ENCODE assay signal across 27 mouse cellular contexts in genomic region chr9:50796776-50797175, GRCm38 (mm10). TPM values are rescaled to one million over a fixed set of nuclear protein-coding genes. Genes with fewer than 3 reads are reported as not detected.
DNase-seq lines count a peak whose midpoint lies in the region; ATAC-seq and TF ChIP-seq lines count a peak whose summit lies in the region.
"Had no signal": no experiment of that assay in that cellular context is flagged by ENCODE, and none has a peak within 500 bp of the region (broad histone marks: within the 10 kb centered on the region; RNA-seq: fewer than 3 reads in every experiment).

No protein-coding gene starts in this region.

- peak; percentile 36 for DNase-seq in gastrocnemius, adult 2 months
- no peak for DNase-seq in gastrocnemius, postnatal 4 days (ENCODE audit: low spot score in 2 of 2)
- peak; percentile 30 to 31 for DNase-seq in kidney, adult 8-10 months
- DNase-seq in kidney, postnatal 10 days: no peak
- peak; percentile 94 for DNase-seq in liver, adult 2 months (ENCODE audit: extremely low read depth, low read depth, low spot score)
- DNase-seq in liver, embryonic 11.5 days (ENCODE audit: low spot score): no peak
- DNase-seq in hindbrain, embryonic 14.5 days (ENCODE audit: low spot score): no peak
- DNase-seq: cerebellum, adult 11 months; cerebellum, adult 2 months; cerebellum, adult 9-11 months; cerebellum, postnatal 25 days; forebrain, postnatal 0 days; gastrocnemius, postnatal 25 days; heart, adult 2 months; heart, postnatal 14 days; heart, postnatal 4 days had no signal

- H3K27ac ChIP-seq in gastrocnemius, adult 2 months: no peak overlapping the region
- peak overlapping the region; percentile 61 for H3K27ac ChIP-seq in liver, adult 2 months (replicated peaks; ENCODE audit: insufficient read depth, low read depth, low read length)
- H3K27ac ChIP-seq in liver, embryonic 11.5 days (ENCODE audit: low read depth, low read length): no peak overlapping the region
- H3K27ac ChIP-seq in hindbrain, embryonic 14.5 days: no peak overlapping the region
- H3K27ac ChIP-seq: embryonic facial prominence, embryonic 12.5 days; embryonic facial prominence, embryonic 15.5 days; heart, adult 2 months; heart, embryonic 10.5 days; heart, embryonic 13.5 days; hindbrain, embryonic 15.5 days had no signal

- no peaks in the 10 kb centered on the region for H3K9me3 ChIP-seq in liver, embryonic 11.5 days (ENCODE audit: control insufficient read depth, low read length)
- no peaks in the 10 kb centered on the region for H3K9me3 ChIP-seq in hindbrain, embryonic 14.5 days (ENCODE audit: control insufficient read depth, low read length)
- H3K9me3 ChIP-seq: embryonic facial prominence, embryonic 12.5 days; embryonic facial prominence, embryonic 15.5 days; heart, embryonic 10.5 days; heart, embryonic 13.5 days; hindbrain, embryonic 15.5 days had no signal

- no peaks in the 10 kb centered on the region for H3K27me3 ChIP-seq in liver, adult 2 months (ENCODE audit: control insufficient read depth, insufficient read depth, low read length)
- H3K27me3 ChIP-seq in liver, embryonic 11.5 days (replicated peaks; ENCODE audit: control insufficient read depth, insufficient read depth, low read length): no peaks in the 10 kb centered on the region
- H3K27me3 ChIP-seq in hindbrain, embryonic 14.5 days (ENCODE audit: control insufficient read depth, insufficient read depth, low read length): no peaks in the 10 kb centered on the region
- H3K27me3 ChIP-seq: embryonic facial prominence, embryonic 12.5 days; embryonic facial prominence, embryonic 15.5 days; heart, embryonic 13.5 days; hindbrain, embryonic 15.5 days had no signal

- no peak overlapping the region for H3K9ac ChIP-seq in liver, adult 2 months (ENCODE audit: low read depth, low read length)
- no peak overlapping the region for H3K9ac ChIP-seq in liver, embryonic 11.5 days (ENCODE audit: low read depth, low read length)
- H3K9ac ChIP-seq in hindbrain, embryonic 14.5 days: no peak overlapping the region
- H3K9ac ChIP-seq: embryonic facial prominence, embryonic 12.5 days; embryonic facial prominence, embryonic 15.5 days; forebrain, postnatal 0 days; heart, embryonic 13.5 days; hindbrain, embryonic 15.5 days had no signal

- no peaks in the 10 kb centered on the region for H3K79me2 ChIP-seq in liver, adult 2 months (ENCODE audit: control insufficient read depth, insufficient read depth, low read length)

- no peak for TF ChIP-seq POLR2A in liver, adult 2 months (IDR thresholded peaks at IDR 0.05; ENCODE audit: extremely low read depth, insufficient read depth, low read length)

- H3K4me1 ChIP-seq in liver, adult 2 months (ENCODE audit: control insufficient read depth, insufficient read depth, low read length): peaks cover 13% of the 10 kb centered on the region
- H3K4me1 ChIP-seq in liver, embryonic 11.5 days (replicated peaks; ENCODE audit: control insufficient read depth, insufficient read depth, low read length): no peaks in the 10 kb centered on the region
- no peaks in the 10 kb centered on the region for H3K4me1 ChIP-seq in hindbrain, embryonic 14.5 days (replicated peaks; ENCODE audit: control insufficient read depth, insufficient read depth, low read length)
- H3K4me1 ChIP-seq: embryonic facial prominence, embryonic 12.5 days; embryonic facial prominence, embryonic 15.5 days; heart, embryonic 10.5 days; heart, embryonic 13.5 days; hindbrain, embryonic 15.5 days had no signal

- 75% methylated on average over 8 of the region's 8 CpGs for WGBS in liver, adult 2 months
- WGBS in liver, embryonic 11.5 days: 91% methylated on average over 8 of the region's 8 CpGs
- WGBS in hindbrain, embryonic 14.5 days: 92% methylated on average over 8 of the region's 8 CpGs

- no peak overlapping the region for H3K4me3 ChIP-seq in gastrocnemius, adult 2 months
- no peak overlapping the region for H3K4me3 ChIP-seq in liver, adult 2 months (ENCODE audit: insufficient read depth, low read depth, low read length)
- no peak overlapping the region for H3K4me3 ChIP-seq in liver, embryonic 11.5 days (ENCODE audit: low read depth, low read length)
- H3K4me3 ChIP-seq in hindbrain, embryonic 14.5 days (replicated peaks; ENCODE audit: low read length): no peak overlapping the region
- H3K4me3 ChIP-seq: embryonic facial prominence, embryonic 12.5 days; embryonic facial prominence, embryonic 15.5 days; heart, adult 2 months; heart, embryonic 10.5 days; heart, embryonic 13.5 days; hindbrain, embryonic 15.5 days had no signal

- no peak for TF ChIP-seq CTCF in gastrocnemius, adult 2 months (IDR thresholded peaks at IDR 0.05)
- TF ChIP-seq CTCF in liver, adult 2 months (IDR thresholded peaks at IDR 0.05; ENCODE audit: low read depth, low read length): no peak

- no peak for ATAC-seq in liver, embryonic 11.5 days (replicated peaks; ENCODE audit: low FRiP score)
- ATAC-seq in hindbrain, embryonic 14.5 days (ENCODE audit: low FRiP score): no peak
- ATAC-seq: CD4-positive, CD25-positive, alpha-beta regulatory T cell, adult 4 months; forebrain, embryonic 14.5 days; forebrain, postnatal 0 days had no signal

- H3K4me2 ChIP-seq in liver, embryonic 11.5 days: no peak overlapping the region
- H3K4me2 ChIP-seq in hindbrain, embryonic 14.5 days (replicated peaks): no peak overlapping the region
- H3K4me2 ChIP-seq: embryonic facial prominence, embryonic 12.5 days; embryonic facial prominence, embryonic 15.5 days; heart, embryonic 13.5 days; hindbrain, embryonic 15.5 days had no signal

- intact Hi-C loops in gastrocnemius, adult 2 months (cut with DNase I): no loop called here

- H3K36me3 ChIP-seq in liver, adult 2 months (ENCODE audit: control insufficient read depth, insufficient read depth, low read length): peaks cover 2% of the 10 kb centered on the region
- peaks cover 7% of the 10 kb centered on the region; the same call in 1 of the 2 replicates for H3K36me3 ChIP-seq in liver, embryonic 11.5 days (ENCODE audit: control insufficient read depth, insufficient read depth, low read length)
- peaks cover 88% of the 10 kb centered on the region for H3K36me3 ChIP-seq in hindbrain, embryonic 14.5 days (replicated peaks; ENCODE audit: control insufficient read depth, insufficient read depth)

RNA-seq across cellular contexts. Expression of gene 1110032A03Rik, which starts 21.5 kb away (rescaled TPM):
- 10 to 100 TPM; 10.4 to 11.2 TPM for total RNA-seq in gastrocnemius, adult 2 months (2021)
- 10 to 100 TPM; 15.9 to 16.9 TPM for total RNA-seq in gastrocnemius, postnatal 4 days (2021)
- total RNA-seq in liver, adult 2 months (2014; rRNA removed): 46.4 and 58.8 TPM in 2 replicates
- 41.1 and 43.2 TPM in 2 replicates for polyA plus RNA-seq in liver, adult 2 months (2012; rRNA removed)
- polyA plus RNA-seq in liver, embryonic 11.5 days (2014; fragmentation: Nextera tagmentation; extraction: Ambion mirVana): 16.2 and 17.5 TPM in 2 replicates
- polyA plus RNA-seq in hindbrain, embryonic 14.5 days (2014; fragmentation: Nextera tagmentation; extraction: Ambion mirVana): 55.0 and 62.7 TPM in 2 replicates

RNA-seq across cellular contexts. Expression of gene Alg9, which starts 22.0 kb away (rescaled TPM):
- total RNA-seq in gastrocnemius, adult 2 months (2021): 10 to 100 TPM in 1 of 2 experiments, 1 to 10 TPM in 1; 7.8 to 11.2 TPM
- 10 to 100 TPM; 15.0 to 16.3 TPM for total RNA-seq in gastrocnemius, postnatal 4 days (2021)
- total RNA-seq in liver, adult 2 months (2014; rRNA removed): 16.0 and 16.2 TPM in 2 replicates
- 14.7 and 16.3 TPM in 2 replicates for polyA plus RNA-seq in liver, adult 2 months (2012; rRNA removed)
- polyA plus RNA-seq in liver, embryonic 11.5 days (2014; fragmentation: Nextera tagmentation; extraction: Ambion mirVana): 33.0 and 40.0 TPM in 2 replicates
- polyA plus RNA-seq in hindbrain, embryonic 14.5 days (2014; fragmentation: Nextera tagmentation; extraction: Ambion mirVana): 63.4 and 67.9 TPM in 2 replicates

RNA-seq across cellular contexts. Expression of gene Fdxacb1, which starts 28.7 kb away (rescaled TPM):
- total RNA-seq in gastrocnemius, adult 2 months (2021): 1 to 10 TPM; 3.4 to 3.9 TPM
- 1 to 10 TPM; 5.9 to 6.9 TPM for total RNA-seq in gastrocnemius, postnatal 4 days (2021)
- 4.2 and 4.7 TPM in 2 replicates for total RNA-seq in liver, adult 2 months (2014; rRNA removed)
- polyA plus RNA-seq in liver, adult 2 months (2012; rRNA removed): 2.5 and 2.6 TPM in 2 replicates
- 15.7 and 16.0 TPM in 2 replicates for polyA plus RNA-seq in liver, embryonic 11.5 days (2014; fragmentation: Nextera tagmentation; extraction: Ambion mirVana)
- 10.1 and 10.7 TPM in 2 replicates for polyA plus RNA-seq in hindbrain, embryonic 14.5 days (2014; fragmentation: Nextera tagmentation; extraction: Ambion mirVana)

RNA-seq across cellular contexts. Expression of gene Hspb2, which starts 44.6 kb away (rescaled TPM):
- total RNA-seq in gastrocnemius, adult 2 months (2021): 100 to 1,000 TPM; 123 to 143 TPM
- 100 to 1,000 TPM; 135 to 140 TPM for total RNA-seq in gastrocnemius, postnatal 4 days (2021)
- 0.55 TPM in 1 of 2 replicates, not detected in the other for total RNA-seq in liver, adult 2 months (2014; rRNA removed)
- 0.88 and 1.1 TPM in 2 replicates for polyA plus RNA-seq in liver, adult 2 months (2012; rRNA removed)
- polyA plus RNA-seq in liver, embryonic 11.5 days (2014; fragmentation: Nextera tagmentation; extraction: Ambion mirVana): 1.3 and 2.3 TPM in 2 replicates
- 0.83 and 1.8 TPM in 2 replicates for polyA plus RNA-seq in hindbrain, embryonic 14.5 days (2014; fragmentation: Nextera tagmentation; extraction: Ambion mirVana)
- total RNA-seq: common myeloid progenitor, adult 5-6 weeks; granulocyte monocyte progenitor cell, adult 5-6 weeks; MEL had no signal
- polyA plus RNA-seq: CD4-positive, CD25-positive, alpha-beta regulatory T cell, adult 4 months; forebrain, embryonic 11.5 days had no signal

RNA-seq across cellular contexts. Expression of gene Cryab, which starts 45.7 kb away (rescaled TPM):
- total RNA-seq in gastrocnemius, adult 2 months (2021): 1,000 to 10,000 TPM in 1 of 2 experiments, 100 to 1,000 TPM in 1; 885 to 2,545 TPM
- total RNA-seq in gastrocnemius, postnatal 4 days (2021): 100 to 1,000 TPM; 649 to 722 TPM
- total RNA-seq in liver, adult 2 months (2014; rRNA removed): 1.3 and 2.4 TPM in 2 replicates
- polyA plus RNA-seq in liver, adult 2 months (2012; rRNA removed): 5.5 and 6.6 TPM in 2 replicates
- 8.0 and 13.7 TPM in 2 replicates for polyA plus RNA-seq in liver, embryonic 11.5 days (2014; fragmentation: Nextera tagmentation; extraction: Ambion mirVana)
- 11.9 and 14.9 TPM in 2 replicates for polyA plus RNA-seq in hindbrain, embryonic 14.5 days (2014; fragmentation: Nextera tagmentation; extraction: Ambion mirVana)
- total RNA-seq: granulocyte monocyte progenitor cell, adult 5-6 weeks; MEL had no signal
- polyA plus RNA-seq: CD4-positive, CD25-positive, alpha-beta regulatory T cell, adult 4 months had no signal

Comparison
In these comparisons a context has a peak if more than half of its experiments do, and no peak if none do; other contexts are left out.
1. DNase-seq: peak in gastrocnemius, adult 2 months (single experiment), kidney, adult 8-10 months (2 of 2) and liver, adult 2 months (single experiment); none in gastrocnemius, postnatal 4 days (0 of 2), kidney, postnatal 10 days (single experiment), liver, embryonic 11.5 days (single experiment) and hindbrain, embryonic 14.5 days (single experiment).